Comparison of ENCODE assay signal across 8 mouse cellular contexts in the genomic region with DNA sequence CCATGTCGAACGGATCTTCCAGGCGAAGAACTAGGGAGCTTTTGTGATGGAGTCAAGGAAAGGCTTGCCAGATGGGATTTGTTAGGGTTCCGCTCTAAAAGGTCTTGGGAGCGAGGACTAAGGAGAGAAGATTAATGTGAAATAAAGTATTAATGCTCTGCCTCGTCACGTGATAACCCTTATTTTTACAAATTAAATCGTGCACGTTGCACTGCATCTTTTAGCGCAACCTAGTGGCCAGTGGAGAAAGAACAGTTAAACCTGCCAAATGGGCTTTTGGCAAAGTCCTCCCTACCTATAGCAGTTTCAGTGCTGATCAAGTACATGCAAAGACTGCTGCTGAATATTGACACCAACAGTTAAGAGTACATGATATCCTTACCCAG. TPM values are rescaled to one million over a fixed set of nuclear protein-coding genes. Genes with fewer than 3 reads are reported as not detected.
DNase-seq lines count a peak whose midpoint lies in the region; ATAC-seq and TF ChIP-seq lines count a peak whose summit lies in the region.

No protein-coding gene starts in this region.

- DNase-seq in B cell, adult 2 months, result peak; percentile 75 to 81
- peak; percentile 50 to 64 for DNase-seq in adrenal gland, adult 18-20 months (ENCODE audit: low spot score in 2 of 2)
- DNase-seq in embryonic facial prominence, embryonic 11.5 days (ENCODE audit: low spot score), result peak; percentile 90
- DNase-seq in liver, adult 2 months (ENCODE audit: extremely low read depth, low read depth, low spot score), result peak; percentile 77
- DNase-seq in splenic B cell, adult 2 months (ENCODE audit: low read depth, low spot score), result peak; percentile 86

- H3K4me3 ChIP-seq in embryonic facial prominence, embryonic 11.5 days (ENCODE audit: low read depth, low read length), result peak overlapping the region; percentile 68
- H3K4me3 ChIP-seq in kidney, embryonic 14.5 days (ENCODE audit: low read length), result peak overlapping the region; percentile 84
- peak overlapping the region; percentile 55 for H3K4me3 ChIP-seq in liver, adult 2 months (ENCODE audit: insufficient read depth, low read depth, low read length)

- no peaks in the 10 kb centered on the region for H3K27me3 ChIP-seq in embryonic facial prominence, embryonic 11.5 days (ENCODE audit: control insufficient read depth, insufficient read depth, low read length)
- H3K27me3 ChIP-seq in kidney, embryonic 14.5 days (ENCODE audit: control insufficient read depth, insufficient read depth, low read length), result no peaks in the 10 kb centered on the region
- H3K27me3 ChIP-seq in liver, adult 2 months (ENCODE audit: control insufficient read depth, insufficient read depth, low read length), result no peaks in the 10 kb centered on the region
- H3K27me3 ChIP-seq in splenic B cell, adult 2 months (ENCODE audit: control insufficient read depth, insufficient read depth, low read length, poor library complexity, severe bottlenecking), result no peaks in the 10 kb centered on the region

- peak overlapping the region; percentile 50 for H3K4me2 ChIP-seq in embryonic facial prominence, embryonic 11.5 days (ENCODE audit: low read depth, low read length)
- H3K4me2 ChIP-seq in kidney, embryonic 14.5 days (replicated peaks; ENCODE audit: low read depth, low read length), result peak overlapping the region; percentile 48

- no peak; the same call in 1 of the 2 replicates for ATAC-seq in embryonic facial prominence, embryonic 11.5 days (replicated peaks; ENCODE audit: insufficient number of reproducible peaks, low FRiP score, low TSS enrichment, low read depth)
- ATAC-seq in granulocyte monocyte progenitor cell, adult 5-6 weeks (replicated peaks; ENCODE audit: poor library complexity, severe bottlenecking), result peak; percentile 18; the same call in 1 of the 2 replicates
- peak; percentile 0; the same call in 1 of the 2 replicates for ATAC-seq in kidney, embryonic 14.5 days (ENCODE audit: low FRiP score, low TSS enrichment)
- peak; percentile 25 for ATAC-seq in monocyte, adult 5-6 weeks (replicated peaks; ENCODE audit: insufficient number of reproducible peaks, low FRiP score, low TSS enrichment, poor library complexity, severe bottlenecking)

- no peaks in the 10 kb centered on the region; the same call in 1 of the 2 replicates for H3K36me3 ChIP-seq in embryonic facial prominence, embryonic 11.5 days (replicated peaks; ENCODE audit: control insufficient read depth, insufficient read depth, low read depth, low read length)
- H3K36me3 ChIP-seq in kidney, embryonic 14.5 days (ENCODE audit: control insufficient read depth, insufficient read depth, low read length), result no peaks in the 10 kb centered on the region
- H3K36me3 ChIP-seq in liver, adult 2 months (ENCODE audit: control insufficient read depth, insufficient read depth, low read length), result no peaks in the 10 kb centered on the region
- H3K36me3 ChIP-seq in splenic B cell, adult 2 months (ENCODE audit: control insufficient read depth, insufficient read depth, low read length, poor library complexity, severe bottlenecking), result 0 out of 2 replicates have a peak, but pooled peaks cover 2% of the 10 kb centered on the region

- under 1% methylated on average over 10 of the region's 10 CpGs for WGBS in embryonic facial prominence, embryonic 11.5 days
- under 1% methylated on average over 10 of the region's 10 CpGs for WGBS in kidney, embryonic 14.5 days
- under 1% methylated on average over 10 of the region's 10 CpGs for WGBS in liver, adult 2 months

- peak overlapping the region; percentile 68 for H3K27ac ChIP-seq in embryonic facial prominence, embryonic 11.5 days (replicated peaks; ENCODE audit: low read depth, low read length)
- peak overlapping the region; percentile 96 for H3K27ac ChIP-seq in kidney, embryonic 14.5 days (ENCODE audit: low read depth, low read length)
- peak overlapping the region; percentile 98 for H3K27ac ChIP-seq in liver, adult 2 months (replicated peaks; ENCODE audit: insufficient read depth, low read depth, low read length)

- peak overlapping the region; percentile 63 for H3K9ac ChIP-seq in embryonic facial prominence, embryonic 11.5 days (replicated peaks; ENCODE audit: low read length)
- H3K9ac ChIP-seq in kidney, embryonic 14.5 days (ENCODE audit: low read depth, low read length), result peak overlapping the region; percentile 68
- peak overlapping the region; percentile 81 for H3K9ac ChIP-seq in liver, adult 2 months (ENCODE audit: low read depth, low read length)

- TF ChIP-seq POLR2A in liver, adult 2 months (IDR thresholded peaks at IDR 0.05; ENCODE audit: extremely low read depth, insufficient read depth, low read length), result no peak

- H3K9me3 ChIP-seq in embryonic facial prominence, embryonic 11.5 days (replicated peaks; ENCODE audit: control insufficient read depth, low read length), result no peaks in the 10 kb centered on the region
- no peaks in the 10 kb centered on the region for H3K9me3 ChIP-seq in kidney, embryonic 14.5 days (ENCODE audit: control insufficient read depth, low read length)

- peak; percentile 35 for TF ChIP-seq CTCF in liver, adult 2 months (IDR thresholded peaks at IDR 0.05; ENCODE audit: low read depth, low read length)

- peaks cover 9% of the 10 kb centered on the region; the same call in 1 of the 2 replicates for H3K79me2 ChIP-seq in liver, adult 2 months (ENCODE audit: control insufficient read depth, insufficient read depth, low read length)

- H3K4me1 ChIP-seq in embryonic facial prominence, embryonic 11.5 days (ENCODE audit: control insufficient read depth, insufficient read depth, low read length), result no peaks in the 10 kb centered on the region; the same call in 1 of the 2 replicates
- H3K4me1 ChIP-seq in kidney, embryonic 14.5 days (ENCODE audit: control insufficient read depth, insufficient read depth, low read length), result peaks cover 14% of the 10 kb centered on the region
- H3K4me1 ChIP-seq in liver, adult 2 months (ENCODE audit: control insufficient read depth, insufficient read depth, low read length), result peaks cover 27% of the 10 kb centered on the region

RNA-seq across cellular contexts. Expression of a gene that starts 3.3 kb away (rescaled TPM):
- total RNA-seq in adrenal gland, adult 18-20 months (2021), result 10 to 100 TPM; 37.1 to 39.2 TPM
- polyA plus RNA-seq in embryonic facial prominence, embryonic 11.5 days (2014; fragmentation: Nextera tagmentation; extraction: Ambion mirVana), result 161 and 168 TPM in 2 replicates
- 38.7 and 56.9 TPM in 2 replicates for total RNA-seq in granulocyte monocyte progenitor cell, adult 5-6 weeks (2014; fragmentation: Nextera tagmentation)
- 60.4 and 67.8 TPM in 2 replicates for total RNA-seq in granulocyte monocyte progenitor cell, adult 5-6 weeks (2017)
- 94.9 and 147 TPM in 2 replicates for polyA plus RNA-seq in kidney, embryonic 14.5 days (2014; fragmentation: Nextera tagmentation; extraction: Ambion mirVana)
- total RNA-seq in liver, adult 2 months (2014; rRNA removed), result 9.4 and 12.3 TPM in 2 replicates
- polyA plus RNA-seq in liver, adult 2 months (2012; rRNA removed), result 14.4 and 14.5 TPM in 2 replicates
- total RNA-seq in monocyte, adult 5-6 weeks (2017), result 37.1 to 76.9 TPM (median 41.7 TPM) in 3 replicates

RNA-seq across cellular contexts. Expression of a gene that starts 3.4 kb away (rescaled TPM):
- 100 to 1,000 TPM; 124 to 141 TPM for total RNA-seq in adrenal gland, adult 18-20 months (2021)
- 19.1 and 19.2 TPM in 2 replicates for polyA plus RNA-seq in embryonic facial prominence, embryonic 11.5 days (2014; fragmentation: Nextera tagmentation; extraction: Ambion mirVana)
- total RNA-seq in granulocyte monocyte progenitor cell, adult 5-6 weeks (2014; fragmentation: Nextera tagmentation), result 40.0 and 48.2 TPM in 2 replicates
- 21.6 and 23.6 TPM in 2 replicates for total RNA-seq in granulocyte monocyte progenitor cell, adult 5-6 weeks (2017)
- 20.7 and 28.5 TPM in 2 replicates for polyA plus RNA-seq in kidney, embryonic 14.5 days (2014; fragmentation: Nextera tagmentation; extraction: Ambion mirVana)
- 26.4 and 36.2 TPM in 2 replicates for total RNA-seq in liver, adult 2 months (2014; rRNA removed)
- polyA plus RNA-seq in liver, adult 2 months (2012; rRNA removed), result 10.7 and 11.3 TPM in 2 replicates
- 23.1 to 49.6 TPM (median 23.7 TPM) in 3 replicates for total RNA-seq in monocyte, adult 5-6 weeks (2017)
